Comparison of ENCODE assay signal across 16 mouse cellular contexts in genomic region chr2:98124646-98125045, GRCm38 (mm10).
A peak's percentile ranks its signal among the peaks of the same experiment; 100 is the strongest.
DNase-seq lines count a peak whose midpoint lies in the region; ATAC-seq and TF ChIP-seq lines count a peak whose summit lies in the region.
"Had no signal": no experiment of that assay in that cellular context is flagged by ENCODE, and none has a peak within 500 bp of the region (broad histone marks: within the 10 kb centered on the region; RNA-seq: fewer than 3 reads in every experiment).

No protein-coding gene starts in this region.

- H3K27ac ChIP-seq in hindbrain, postnatal 0 days: no peak overlapping the region
- H3K27ac ChIP-seq in thymus, adult 2 months (ENCODE audit: control insufficient read depth, insufficient read depth, low read length): no peak overlapping the region
- H3K27ac ChIP-seq: heart, embryonic 15.5 days; lung, embryonic 15.5 days had no signal

- H3K9ac ChIP-seq in hindbrain, postnatal 0 days (replicated peaks; ENCODE audit: low read length): no peak overlapping the region
- H3K9ac ChIP-seq: heart, embryonic 15.5 days; lung, embryonic 15.5 days had no signal

- DNase-seq in layer of hippocampus, adult 9-11 months: peak; percentile 21
- DNase-seq in layer of hippocampus, postnatal 36 days: no peak
- DNase-seq in R1 (ENCODE audit: low read depth, low spot score): peak; percentile 9
- peak; percentile 82 for DNase-seq in brain, embryonic 14.5 days (ENCODE audit: low read depth)
- peak; percentile 50 for DNase-seq in hindbrain, postnatal 0 days (ENCODE audit: low spot score)
- no peak for DNase-seq in cerebellum, postnatal 4 days (ENCODE audit: low spot score in 2 of 2)
- DNase-seq in thymus, adult 2 months: no peak
- DNase-seq: adrenal gland, postnatal 10 days; cerebellum, adult 9-11 months; heart, adult 11 months; kidney, adult 2 months; kidney, postnatal 36 days had no signal

- H3K27me3 ChIP-seq in hindbrain, postnatal 0 days (ENCODE audit: insufficient read depth, low read length): no peaks in the 10 kb centered on the region
- no peaks in the 10 kb centered on the region for H3K27me3 ChIP-seq in thymus, adult 2 months (ENCODE audit: control insufficient read depth, insufficient read depth, low read length)
- H3K27me3 ChIP-seq: heart, embryonic 15.5 days; lung, embryonic 15.5 days had no signal

- H3K4me1 ChIP-seq in hindbrain, postnatal 0 days (ENCODE audit: insufficient read depth, low read length): no peaks in the 10 kb centered on the region
- no peaks in the 10 kb centered on the region for H3K4me1 ChIP-seq in thymus, adult 2 months (replicated peaks; ENCODE audit: control insufficient read depth, insufficient read depth, low read length)
- H3K4me1 ChIP-seq: heart, embryonic 15.5 days; lung, embryonic 15.5 days had no signal

- no peak overlapping the region for H3K4me3 ChIP-seq in hindbrain, postnatal 0 days (ENCODE audit: low read length)
- H3K4me3 ChIP-seq in thymus, adult 2 months (ENCODE audit: control insufficient read depth, insufficient read depth, low read length): no peak overlapping the region
- H3K4me3 ChIP-seq: heart, embryonic 15.5 days; lung, embryonic 15.5 days had no signal

- no peaks in the 10 kb centered on the region for H3K36me3 ChIP-seq in hindbrain, postnatal 0 days (ENCODE audit: insufficient read depth, low read length)
- H3K36me3 ChIP-seq in thymus, adult 2 months (ENCODE audit: control insufficient read depth, insufficient read depth, low read length): no peaks in the 10 kb centered on the region
- H3K36me3 ChIP-seq: G1E; heart, embryonic 15.5 days; lung, embryonic 15.5 days had no signal

- 62% methylated on average over 2 of the region's 2 CpGs for WGBS in hindbrain, postnatal 0 days
- 88% methylated on average over 2 of the region's 2 CpGs for WGBS in thymus, adult 2 months

- TF ChIP-seq CTCF in brain, embryonic 14.5 days (IDR thresholded peaks at IDR 0.05; ENCODE audit: borderline replicate concordance, extremely low read depth, insufficient read depth, insufficient read length): no peak
- no peak for TF ChIP-seq CTCF in hindbrain, postnatal 0 days (IDR thresholded peaks at IDR 0.05; ENCODE audit: low read depth)
- TF ChIP-seq CTCF in thymus, adult 2 months (IDR thresholded peaks at IDR 0.05; ENCODE audit: borderline replicate concordance, control insufficient read depth, extremely low read depth, insufficient read depth, low read length, poor library complexity): no peak

- H3K9me3 ChIP-seq in hindbrain, postnatal 0 days (ENCODE audit: low read length): no peaks in the 10 kb centered on the region
- H3K9me3 ChIP-seq: G1E; heart, embryonic 15.5 days; lung, embryonic 15.5 days had no signal

- no peak overlapping the region for H3K4me2 ChIP-seq in hindbrain, postnatal 0 days (ENCODE audit: low read depth, low read length)
- H3K4me2 ChIP-seq: heart, embryonic 15.5 days; liver, embryonic 11.5 days; lung, embryonic 15.5 days had no signal

- ATAC-seq in hindbrain, postnatal 0 days: peak; percentile 76

- TF ChIP-seq POLR2A in brain, embryonic 14.5 days (IDR thresholded peaks at IDR 0.05; ENCODE audit: borderline replicate concordance, extremely low read depth, insufficient read depth, insufficient read length, poor library complexity, severe bottlenecking): no peak
- no peak for TF ChIP-seq POLR2A in thymus, adult 2 months (IDR thresholded peaks at IDR 0.05; ENCODE audit: control insufficient read depth, extremely low read depth, insufficient read depth, low read length, poor library complexity)

Comparison
In these comparisons a context has a peak if more than half of its experiments do, and no peak if none do; other contexts are left out.
1. DNase-seq: peak in layer of hippocampus, adult 9-11 months (single experiment), R1 (single experiment), brain, embryonic 14.5 days (single experiment) and hindbrain, postnatal 0 days (single experiment); none in layer of hippocampus, postnatal 36 days (0 of 2), cerebellum, postnatal 4 days (0 of 2) and thymus, adult 2 months (single experiment).